32 mouse cellular contexts compared by ENCODE assay signal in the genomic region with DNA sequence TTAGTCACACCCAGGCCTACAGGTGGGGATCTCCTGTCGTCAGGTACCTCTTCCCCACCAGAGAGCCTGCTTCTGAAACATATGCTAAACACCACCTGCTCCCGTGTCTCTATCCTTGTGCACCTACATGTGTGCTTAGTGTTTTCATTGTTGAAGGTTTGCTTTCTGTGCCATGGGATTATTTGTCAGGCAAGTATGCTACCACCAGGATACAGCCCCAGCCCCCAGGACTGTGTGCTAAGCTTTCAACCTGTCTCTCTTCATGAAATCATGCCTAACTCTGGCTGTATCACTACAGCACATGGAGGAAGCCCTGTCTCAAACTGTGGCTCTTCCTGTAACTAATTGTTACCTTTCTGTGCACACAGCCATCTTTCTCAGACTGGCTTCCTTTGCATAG.
"Had no signal": no experiment of that assay in that cellular context is flagged by ENCODE, and none has a peak within 500 bp of the region (broad histone marks: within the 10 kb centered on the region; RNA-seq: fewer than 3 reads in every experiment).

No protein-coding gene starts in this region.

- H3K4me1 ChIP-seq: limb, embryonic 13.5 days; limb, embryonic 15.5 days; liver, embryonic 12.5 days; liver, embryonic 13.5 days; liver, embryonic 15.5 days; lung, embryonic 15.5 days; megakaryocyte, embryonic 14.5 days; neural tube, embryonic 12.5 days had no signal

- H3K27ac ChIP-seq: limb, embryonic 10.5 days; limb, embryonic 12.5 days; limb, embryonic 13.5 days; limb, embryonic 15.5 days; liver, embryonic 12.5 days; liver, embryonic 13.5 days; liver, embryonic 14.5 days; liver, embryonic 15.5 days; lung, embryonic 15.5 days; macrophage; midbrain, embryonic 10.5 days; midbrain, embryonic 12.5 days; midbrain, embryonic 13.5 days; midbrain, embryonic 15.5 days; neural tube, embryonic 12.5 days had no signal

- H3K4me2 ChIP-seq: limb, embryonic 12.5 days; limb, embryonic 13.5 days; limb, embryonic 15.5 days; liver, embryonic 11.5 days; liver, embryonic 12.5 days; liver, embryonic 13.5 days; liver, embryonic 15.5 days; lung, embryonic 14.5 days; lung, embryonic 15.5 days; midbrain, embryonic 11.5 days; midbrain, embryonic 12.5 days; midbrain, embryonic 13.5 days; midbrain, embryonic 15.5 days; neural tube, embryonic 12.5 days had no signal

- H3K36me3 ChIP-seq: limb, embryonic 10.5 days; limb, embryonic 12.5 days; limb, embryonic 13.5 days; limb, embryonic 15.5 days; liver, embryonic 12.5 days; liver, embryonic 13.5 days; liver, embryonic 15.5 days; lung, embryonic 15.5 days; midbrain, embryonic 10.5 days; midbrain, embryonic 12.5 days; midbrain, embryonic 13.5 days; midbrain, embryonic 15.5 days; neural tube, embryonic 12.5 days had no signal

- H3K4me3 ChIP-seq: limb, embryonic 10.5 days; limb, embryonic 12.5 days; limb, embryonic 13.5 days; limb, embryonic 15.5 days; liver, embryonic 12.5 days; liver, embryonic 13.5 days; liver, embryonic 15.5 days; lung, embryonic 15.5 days; megakaryocyte, embryonic 14.5 days; midbrain, embryonic 10.5 days; midbrain, embryonic 12.5 days; midbrain, embryonic 13.5 days; midbrain, embryonic 15.5 days; myocyte; neural tube, embryonic 12.5 days had no signal

- ATAC-seq: liver, embryonic 12.5 days; liver, postnatal 0 days; lung, postnatal 0 days; midbrain, embryonic 13.5 days; midbrain, embryonic 15.5 days; midbrain, embryonic 16.5 days had no signal

- H3K27me3 ChIP-seq: limb, embryonic 12.5 days; limb, embryonic 13.5 days; limb, embryonic 15.5 days; liver, embryonic 12.5 days; liver, embryonic 13.5 days; liver, embryonic 15.5 days; lung, embryonic 15.5 days; midbrain, embryonic 12.5 days; midbrain, embryonic 13.5 days; midbrain, embryonic 15.5 days; neural tube, embryonic 12.5 days had no signal

- DNase-seq: left cerebral cortex, postnatal 4 days; liver; liver, embryonic 13.5 days; liver, postnatal 0 days; lung, adult 18-20 months; lung, adult 2 months; lung, embryonic 14.5 days; lung, postnatal 10 days; lung, postnatal 14 days; lung, postnatal 36 days; lung, postnatal 4 days; midbrain, embryonic 14.5 days had no signal

- H3K9me3 ChIP-seq: limb, embryonic 10.5 days; limb, embryonic 12.5 days; limb, embryonic 13.5 days; limb, embryonic 15.5 days; liver, embryonic 12.5 days; liver, embryonic 13.5 days; liver, embryonic 15.5 days; lung, embryonic 15.5 days; megakaryocyte, embryonic 14.5 days; midbrain, embryonic 10.5 days; midbrain, embryonic 12.5 days; midbrain, embryonic 15.5 days; neural tube, embryonic 12.5 days had no signal

- H3K9ac ChIP-seq: limb, embryonic 12.5 days; limb, embryonic 13.5 days; limb, embryonic 15.5 days; liver, embryonic 12.5 days; liver, embryonic 13.5 days; liver, embryonic 14.5 days; liver, embryonic 15.5 days; liver, postnatal 0 days; lung, embryonic 14.5 days; lung, embryonic 15.5 days; midbrain, embryonic 12.5 days; midbrain, embryonic 13.5 days; midbrain, embryonic 15.5 days; neural tube, embryonic 12.5 days had no signal
